Mouse (Mus musculus): ENCODE results near the gene Psmd8. TPM values are rescaled to one million over a fixed set of nuclear protein-coding genes. Genes with fewer than 3 reads are reported as not detected.
"Not testable (repeated sequence)": the region's sequence is repeated elsewhere in the genome, so short reads cannot be mapped to it uniquely, and the experiment has no call there.

Psmd8 gene
- polyA plus RNA-seq, 1 experiment from 2014 or later = 267 TPM

DNA sequence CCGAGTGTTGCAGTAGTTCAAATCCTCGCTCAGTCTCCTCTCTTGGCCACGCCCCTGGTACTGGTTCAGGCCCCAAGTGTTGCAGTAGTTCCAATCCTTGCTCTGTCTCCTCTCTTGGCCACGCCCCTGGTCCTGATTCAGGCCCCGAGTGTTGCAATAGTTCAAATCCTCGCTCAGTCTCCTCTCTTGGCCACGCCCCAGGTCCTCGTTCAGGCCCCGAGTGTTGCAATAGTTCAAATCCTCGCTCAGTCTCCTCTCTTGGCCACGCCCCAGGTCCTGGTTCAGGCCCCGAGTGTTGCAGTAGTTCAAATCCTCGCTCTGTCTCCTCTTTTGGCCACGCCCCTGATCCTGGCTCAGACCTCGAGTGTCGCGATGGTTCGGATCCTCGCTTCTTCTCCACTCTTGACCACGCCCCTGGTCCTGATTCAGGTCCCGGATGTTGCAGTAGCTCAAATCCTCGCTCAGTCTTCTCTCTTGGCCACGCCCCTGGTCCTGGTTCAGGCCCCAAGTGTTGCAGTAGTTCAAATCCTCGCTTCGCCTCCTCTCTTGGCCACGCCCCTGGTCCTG lies 31.8 kb upstream of the Psmd8 start:
- Histone ChIP-seq H3K36me3 (ENCODE audit: control insufficient read depth, insufficient read depth) (no peaks in the 10 kb centered on the region), H3K9ac (replicated peaks; ENCODE audit: low read depth, low read length) (no peak overlapping the region), H3K9me3 (ENCODE audit: control insufficient read depth, low read length) (no peaks in the 10 kb centered on the region), H3K27ac (ENCODE audit: low read length) (no peak overlapping the region), H3K4me3 (replicated peaks; ENCODE audit: low read length) (no peak overlapping the region), H3K4me1 (replicated peaks; ENCODE audit: control insufficient read depth, insufficient read depth, low read length) (peaks cover 6% of the 10 kb centered on the region; the same call in 1 of the 2 replicates), H3K27me3 (replicated peaks; ENCODE audit: control insufficient read depth, insufficient read depth, low read length) (0 out of 2 replicates have a peak, but pooled peaks cover 11% of the 10 kb centered on the region), H3K4me2 (ENCODE audit: low read length) (no peak overlapping the region; the same call in 1 of the 2 replicates)
- 17% methylated on average over 26 of the region's 26 CpGs for WGBS
- no peak for ATAC-seq

DNA sequence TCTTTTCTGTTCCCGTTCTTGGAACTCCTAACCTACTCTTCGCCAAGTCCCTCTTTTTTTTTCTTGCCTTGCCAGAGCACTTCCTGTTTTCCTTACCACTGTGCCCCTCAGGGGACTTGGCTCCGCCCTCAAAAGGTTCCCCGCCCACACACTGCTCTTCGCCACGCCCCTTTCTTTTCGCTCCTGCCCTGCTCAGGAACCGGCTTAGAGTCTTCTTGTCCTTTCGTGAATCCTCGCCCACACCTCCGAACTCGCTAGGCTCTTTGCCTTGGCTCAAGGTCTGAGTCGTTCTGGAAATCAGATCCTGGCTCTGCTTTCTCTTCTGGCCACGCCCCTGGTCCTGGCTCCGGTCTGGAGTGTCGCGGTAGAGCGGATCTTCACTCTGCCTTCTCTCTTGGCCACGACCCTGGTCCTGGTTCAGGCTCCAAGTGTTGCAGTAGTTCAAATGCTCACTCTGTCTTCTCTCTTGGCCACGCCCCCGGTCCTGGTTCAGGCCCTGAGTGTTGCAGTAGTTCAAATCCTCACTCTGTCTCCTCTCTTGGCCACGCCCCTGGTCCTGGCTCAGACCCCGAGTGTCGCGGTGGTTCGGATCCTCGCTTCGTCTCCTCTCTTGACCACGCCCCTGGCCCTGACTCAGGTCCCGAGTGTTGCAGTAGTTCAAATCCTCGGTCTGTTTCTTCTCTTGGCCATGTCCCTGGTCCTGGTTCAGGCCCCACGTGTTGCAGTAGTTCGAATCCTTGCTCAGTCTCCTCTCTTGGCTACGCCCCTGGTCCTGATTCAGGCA lies 31.1 kb upstream of the Psmd8 start:
- peak; percentile 34; the same call in 1 of the 2 replicates for ATAC-seq
- no peak overlapping the region for H3K9ac ChIP-seq (replicated peaks; ENCODE audit: low read depth, low read length)
- H3K4me2 ChIP-seq (ENCODE audit: low read length) = peak overlapping the region; percentile 39
- H3K4me1 ChIP-seq (replicated peaks; ENCODE audit: control insufficient read depth, insufficient read depth, low read length) = peaks cover 6% of the 10 kb centered on the region; the same call in 1 of the 2 replicates
- 0 out of 2 replicates have a peak, but pooled peaks cover 11% of the 10 kb centered on the region for H3K27me3 ChIP-seq (replicated peaks; ENCODE audit: control insufficient read depth, insufficient read depth, low read length)
- no peaks in the 10 kb centered on the region for H3K9me3 ChIP-seq (ENCODE audit: control insufficient read depth, low read length)
- no peak overlapping the region for H3K27ac ChIP-seq (ENCODE audit: low read length)
- H3K4me3 ChIP-seq (replicated peaks; ENCODE audit: low read length) = peak overlapping the region; percentile 20
- 7% methylated on average over 34 of the region's 34 CpGs for whole genome bisulfite sequencing
- H3K36me3 ChIP-seq (ENCODE audit: control insufficient read depth, insufficient read depth) = no peaks in the 10 kb centered on the region

DNA sequence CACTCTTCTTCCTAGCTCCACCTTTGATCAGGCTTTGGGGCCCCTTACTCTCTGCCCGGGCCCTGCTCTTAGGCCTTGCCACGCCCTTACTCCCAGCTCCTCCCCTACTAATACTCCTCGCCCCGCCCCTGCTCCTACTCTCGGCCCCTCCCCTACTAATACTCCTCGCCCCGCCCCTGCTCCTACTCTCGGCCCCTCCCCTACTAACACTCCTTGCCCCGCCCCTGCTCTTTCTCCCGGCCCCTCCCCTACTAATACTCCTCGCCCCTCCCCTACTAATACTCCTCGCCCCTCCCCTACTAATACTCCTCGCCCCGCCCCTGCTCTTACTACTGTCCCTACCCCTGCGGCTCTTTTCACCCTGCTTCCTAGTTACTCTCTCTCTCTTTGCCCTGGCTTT lies 30.5 kb upstream of the Psmd8 start:
- H3K27ac ChIP-seq (ENCODE audit: low read length); ATAC-seq: not testable (repeated sequence)
- 30% methylated on average over 15 of the region's 15 CpGs for whole genome bisulfite sequencing

DNA sequence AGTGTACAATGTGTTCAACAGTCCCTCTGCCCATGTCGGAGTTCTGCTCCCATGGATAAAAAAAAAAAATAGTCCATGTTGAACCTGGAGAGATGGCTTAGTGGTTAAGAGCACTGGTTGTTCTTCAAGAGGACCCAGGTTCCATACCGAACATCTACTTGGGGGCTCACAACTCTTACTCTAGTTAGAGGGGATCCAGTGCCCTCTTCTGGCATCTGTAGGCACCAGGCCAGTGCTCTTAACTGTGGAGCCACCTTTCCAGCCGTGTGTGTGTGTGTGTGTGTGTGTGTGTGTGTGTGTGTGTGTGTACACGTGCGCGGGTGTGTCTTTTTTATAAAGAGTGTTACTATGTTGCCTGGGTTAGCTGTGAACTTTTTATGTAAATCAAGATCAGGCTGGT lies 22.1 kb upstream of the Psmd8 start:
- Histone ChIP-seq H3K27me3 (replicated peaks; ENCODE audit: control insufficient read depth, insufficient read depth, low read length) (no peaks in the 10 kb centered on the region), H3K9ac (replicated peaks; ENCODE audit: low read depth, low read length) (no peak overlapping the region), H3K36me3 (ENCODE audit: control insufficient read depth, insufficient read depth) (no peaks in the 10 kb centered on the region), H3K4me1 (replicated peaks; ENCODE audit: control insufficient read depth, insufficient read depth, low read length) (no peaks in the 10 kb centered on the region), H3K27ac (ENCODE audit: low read length) (no peak overlapping the region), H3K4me2 (ENCODE audit: low read length) (no peak overlapping the region), H3K4me3 (replicated peaks; ENCODE audit: low read length) (no peak overlapping the region), H3K9me3 (ENCODE audit: control insufficient read depth, low read length) (no peaks in the 10 kb centered on the region)
- ATAC-seq = no peak
- WGBS = 80% methylated on average over 6 of the region's 6 CpGs

More for the DNA sequence above, 30.5 kb upstream of the Psmd8 start:
- H3K9ac ChIP-seq (replicated peaks; ENCODE audit: low read depth, low read length); H3K4me3 ChIP-seq (replicated peaks; ENCODE audit: low read length); H3K36me3 ChIP-seq (ENCODE audit: control insufficient read depth, insufficient read depth); H3K9me3 ChIP-seq (ENCODE audit: control insufficient read depth, low read length); H3K4me1 ChIP-seq (replicated peaks; ENCODE audit: control insufficient read depth, insufficient read depth, low read length): not testable (repeated sequence)
- Histone ChIP-seq H3K27me3 (replicated peaks; ENCODE audit: control insufficient read depth, insufficient read depth, low read length) (0 out of 2 replicates have a peak, but pooled peaks cover 11% of the 10 kb centered on the region), H3K4me2 (ENCODE audit: low read length) (peak overlapping the region; percentile 39)

DNA sequence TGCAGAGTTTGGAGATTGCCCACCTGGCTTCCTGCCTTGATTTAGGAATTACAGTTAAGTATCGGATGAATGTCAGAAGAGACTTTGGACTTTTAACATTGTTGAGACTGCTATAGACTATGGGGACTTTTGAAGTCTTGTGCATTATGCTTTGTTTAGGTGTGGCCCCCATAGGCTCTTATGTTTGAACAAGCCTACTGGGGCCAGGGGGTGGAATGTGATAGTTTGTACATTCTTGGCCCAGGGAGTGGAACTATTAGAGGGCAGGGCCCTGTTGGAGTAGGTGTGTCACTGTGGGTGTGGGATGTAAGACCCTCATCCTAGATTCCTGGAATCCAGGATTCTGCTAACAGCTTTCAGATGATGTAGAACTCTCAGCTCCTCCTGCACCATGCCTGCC lies 13.7 kb upstream of the Psmd8 start:
- not testable (repeated sequence) for H3K9me3 ChIP-seq (ENCODE audit: control insufficient read depth, low read length); H3K9ac ChIP-seq (replicated peaks; ENCODE audit: low read depth, low read length); H3K27me3 ChIP-seq (replicated peaks; ENCODE audit: control insufficient read depth, insufficient read depth, low read length); H3K4me3 ChIP-seq (replicated peaks; ENCODE audit: low read length); ATAC-seq; H3K36me3 ChIP-seq (ENCODE audit: control insufficient read depth, insufficient read depth); H3K27ac ChIP-seq (ENCODE audit: low read length); H3K4me1 ChIP-seq (replicated peaks; ENCODE audit: control insufficient read depth, insufficient read depth, low read length); H3K4me2 ChIP-seq (ENCODE audit: low read length)
- WGBS = 85% methylated on average over 1 of the region's 1 CpGs

DNA sequence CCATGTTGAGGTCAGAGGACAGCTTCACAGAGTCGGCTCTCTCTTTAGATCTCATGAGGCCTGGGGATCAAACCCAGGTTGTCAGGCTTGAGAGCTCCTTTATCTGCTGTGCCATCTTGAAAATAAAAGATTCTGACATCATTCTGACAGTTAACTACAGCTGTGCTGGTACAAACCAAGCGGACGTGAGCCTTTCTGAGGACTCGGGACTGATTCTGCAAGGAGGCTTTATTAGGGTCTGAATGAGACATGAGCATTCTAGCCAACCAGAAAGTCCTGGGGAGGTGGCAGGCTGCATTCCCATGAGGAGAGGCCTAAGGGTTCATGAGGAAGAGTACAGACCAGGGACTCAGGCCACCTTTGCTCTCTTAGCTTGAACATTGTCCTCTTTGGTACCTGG lies 822 bp upstream of the Psmd8 start:
- Histone ChIP-seq H3K4me2 (ENCODE audit: low read length) (peak overlapping the region; percentile 67; the same call in 1 of the 2 replicates), H3K4me1 (replicated peaks; ENCODE audit: control insufficient read depth, insufficient read depth, low read length) (peaks cover 17% of the 10 kb centered on the region)
- H3K27me3 ChIP-seq (replicated peaks; ENCODE audit: control insufficient read depth, insufficient read depth, low read length); H3K9me3 ChIP-seq (ENCODE audit: control insufficient read depth, low read length); ATAC-seq; H3K27ac ChIP-seq (ENCODE audit: low read length); H3K36me3 ChIP-seq (ENCODE audit: control insufficient read depth, insufficient read depth); H3K4me3 ChIP-seq (replicated peaks; ENCODE audit: low read length); H3K9ac ChIP-seq (replicated peaks; ENCODE audit: low read depth, low read length): not testable (repeated sequence)
- WGBS = 89% methylated on average over 4 of the region's 4 CpGs

DNA sequence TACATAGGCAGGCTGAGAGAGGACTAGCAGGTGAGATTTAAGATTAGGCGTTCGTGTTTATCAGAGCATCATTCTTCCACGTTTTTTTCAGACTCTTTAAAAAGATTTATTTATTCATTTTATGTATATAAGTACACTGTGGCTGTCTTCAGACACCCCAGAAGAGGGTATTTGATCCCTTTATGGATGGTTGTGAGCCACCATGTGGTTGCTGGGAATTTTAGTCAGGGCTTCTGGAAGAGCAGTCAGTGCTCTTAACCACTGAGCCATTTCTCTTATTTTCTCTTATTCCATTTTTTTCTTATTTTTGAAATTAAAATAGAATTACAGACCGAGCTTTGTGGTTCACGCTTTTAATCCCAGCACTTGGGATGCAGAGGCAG lies 344 bp upstream of the Psmd8 start:
- H3K4me1 ChIP-seq (replicated peaks; ENCODE audit: control insufficient read depth, insufficient read depth, low read length) = peaks cover 17% of the 10 kb centered on the region
- no peaks in the 10 kb centered on the region for H3K9me3 ChIP-seq (ENCODE audit: control insufficient read depth, low read length)
- H3K4me3 ChIP-seq (replicated peaks; ENCODE audit: low read length) = peak overlapping the region; percentile 77
- no peaks in the 10 kb centered on the region for H3K27me3 ChIP-seq (replicated peaks; ENCODE audit: control insufficient read depth, insufficient read depth, low read length)
- peak overlapping the region; percentile 71 for H3K27ac ChIP-seq (ENCODE audit: low read length)
- H3K36me3 ChIP-seq (ENCODE audit: control insufficient read depth, insufficient read depth) = peaks cover 7% of the 10 kb centered on the region
- peak overlapping the region; percentile 53; the same call in 1 of the 2 replicates for H3K9ac ChIP-seq (replicated peaks; ENCODE audit: low read depth, low read length)
- WGBS = 41% methylated on average over 5 of the region's 5 CpGs
- H3K4me2 ChIP-seq (ENCODE audit: low read length) = peak overlapping the region; percentile 67
- peak; percentile 22 for ATAC-seq

DNA sequence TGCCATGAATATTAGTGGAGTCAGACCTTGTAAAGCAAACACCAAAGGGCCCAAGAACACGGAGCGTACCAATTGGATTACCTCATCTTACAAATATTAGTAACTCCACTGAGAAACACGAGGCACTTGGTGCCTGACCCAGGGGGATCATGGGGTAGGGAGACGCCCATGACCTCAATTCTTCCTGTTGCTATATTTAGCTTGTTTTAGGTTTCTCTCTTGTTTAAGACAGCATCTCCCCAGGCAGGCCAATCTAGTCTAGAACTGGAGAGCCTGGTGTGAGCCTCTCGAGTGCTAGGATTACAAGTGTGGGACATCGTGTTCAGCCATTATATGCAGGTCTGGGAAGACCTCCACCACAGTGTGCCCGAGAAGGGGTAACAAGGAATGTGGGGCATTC lies 1.2 kb downstream of the Psmd8 start:
- Histone ChIP-seq H3K4me3 (replicated peaks; ENCODE audit: low read length) (peak overlapping the region; percentile 77), H3K27me3 (replicated peaks; ENCODE audit: control insufficient read depth, insufficient read depth, low read length) (no peaks in the 10 kb centered on the region), H3K36me3 (ENCODE audit: control insufficient read depth, insufficient read depth) (peaks cover 22% of the 10 kb centered on the region), H3K9ac (replicated peaks; ENCODE audit: low read depth, low read length) (peak overlapping the region; percentile 6; the same call in 1 of the 2 replicates), H3K27ac (ENCODE audit: low read length) (no peak overlapping the region), H3K4me2 (ENCODE audit: low read length) (peak overlapping the region; percentile 75), H3K9me3 (ENCODE audit: control insufficient read depth, low read length) (no peaks in the 10 kb centered on the region), H3K4me1 (replicated peaks; ENCODE audit: control insufficient read depth, insufficient read depth, low read length) (peaks cover 17% of the 10 kb centered on the region)
- 58% methylated on average over 7 of the region's 7 CpGs for WGBS
- ATAC-seq = no peak

DNA sequence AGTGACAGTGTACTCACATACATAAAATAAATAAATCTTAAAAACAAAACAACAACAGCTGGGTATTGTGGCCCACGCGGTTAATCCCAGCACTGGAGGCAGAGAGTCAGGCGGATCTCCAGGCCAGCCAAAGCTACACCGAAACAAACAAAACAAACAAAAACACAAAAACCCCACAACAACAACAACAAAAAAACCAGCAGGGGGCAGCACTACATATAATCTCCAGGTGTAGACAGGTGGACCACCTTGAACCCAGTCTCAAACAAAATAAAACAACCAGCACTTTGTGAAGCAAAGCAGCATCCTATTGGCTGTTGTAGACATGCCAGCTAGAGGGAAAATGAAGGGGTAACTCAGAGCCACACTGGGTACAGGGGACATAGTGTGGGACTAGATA lies 2.4 kb downstream of the Psmd8 start:
- no peak overlapping the region for H3K27ac ChIP-seq (ENCODE audit: low read length)
- peaks cover 17% of the 10 kb centered on the region for H3K4me1 ChIP-seq (replicated peaks; ENCODE audit: control insufficient read depth, insufficient read depth, low read length)
- no peak overlapping the region for H3K4me2 ChIP-seq (ENCODE audit: low read length)
- no peaks in the 10 kb centered on the region for H3K9me3 ChIP-seq (ENCODE audit: control insufficient read depth, low read length)
- ATAC-seq = no peak
- H3K36me3 ChIP-seq (ENCODE audit: control insufficient read depth, insufficient read depth) = peaks cover 27% of the 10 kb centered on the region
- H3K4me3 ChIP-seq (replicated peaks; ENCODE audit: low read length) = no peak overlapping the region
- H3K27me3 ChIP-seq (replicated peaks; ENCODE audit: control insufficient read depth, insufficient read depth, low read length) = peaks cover 8% of the 10 kb centered on the region
- no peak overlapping the region for H3K9ac ChIP-seq (replicated peaks; ENCODE audit: low read depth, low read length)
- WGBS = 86% methylated on average over 4 of the region's 4 CpGs

Data from forebrain, embryonic 16.5 days (tissue).